Mouse (Mus musculus): ENCODE data around the gene Dnlz. TPM values are rescaled to one million over a fixed set of nuclear protein-coding genes. Genes with fewer than 3 reads are reported as not detected.

Gene Dnlz
- polyA plus RNA-seq, 1 experiment from 2014 or later: 32.1 TPM

GRCm38 (mm10) chr2:26330056-26330468, 21.8 kb downstream of the Dnlz start:
- Histone ChIP-seq H3K27ac (ENCODE audit: low read depth) (no peak overlapping the region), H3K9ac (no peak overlapping the region), H3K4me3 (ENCODE audit: low read depth, low read length) (no peak overlapping the region), H3K4me1 (ENCODE audit: insufficient read depth) (no peaks in the 10 kb centered on the region), H3K9me3 (ENCODE audit: low read depth, low read length) (no peaks in the 10 kb centered on the region), H3K4me2 (no peak overlapping the region), H3K27me3 (ENCODE audit: insufficient read depth, low read length) (no peaks in the 10 kb centered on the region), H3K36me3 (ENCODE audit: insufficient read depth) (peaks cover 77% of the 10 kb centered on the region)
- no peak for TF ChIP-seq CTCF (IDR thresholded peaks at IDR 0.05; ENCODE audit: low read depth)
- WGBS: 93% methylated on average over 4 of the region's 4 CpGs
- DNase-seq (no peak), ATAC-seq (ENCODE audit: insufficient read depth) (no peak)

GRCm38 (mm10) chr2:26329402-26329801, 22.5 kb downstream of the Dnlz start:
- DNase-seq (no peak), ATAC-seq (ENCODE audit: insufficient read depth) (no peak)
- H3K9me3 ChIP-seq (ENCODE audit: low read depth, low read length): no peaks in the 10 kb centered on the region
- H3K4me1 ChIP-seq (ENCODE audit: insufficient read depth): no peaks in the 10 kb centered on the region
- WGBS: 66% methylated on average over 8 of the region's 8 CpGs
- H3K4me3 ChIP-seq (ENCODE audit: low read depth, low read length): no peak overlapping the region
- no peak overlapping the region for H3K4me2 ChIP-seq
- H3K27me3 ChIP-seq (ENCODE audit: insufficient read depth, low read length): no peaks in the 10 kb centered on the region
- H3K9ac ChIP-seq: no peak overlapping the region
- H3K36me3 ChIP-seq (ENCODE audit: insufficient read depth): peaks cover 84% of the 10 kb centered on the region
- no peak for TF ChIP-seq CTCF (IDR thresholded peaks at IDR 0.05; ENCODE audit: low read depth)
- H3K27ac ChIP-seq (ENCODE audit: low read depth): no peak overlapping the region

GRCm38 (mm10) chr2:26327852-26328251, 24.1 kb downstream of the Dnlz start:
- no peaks in the 10 kb centered on the region for H3K9me3 ChIP-seq (ENCODE audit: low read depth, low read length)
- no peak overlapping the region for H3K27ac ChIP-seq (ENCODE audit: low read depth)
- no peaks in the 10 kb centered on the region for H3K4me1 ChIP-seq (ENCODE audit: insufficient read depth)
- H3K27me3 ChIP-seq (ENCODE audit: insufficient read depth, low read length): no peaks in the 10 kb centered on the region
- H3K36me3 ChIP-seq (ENCODE audit: insufficient read depth): peaks cover 97% of the 10 kb centered on the region
- no peak overlapping the region for H3K4me3 ChIP-seq (ENCODE audit: low read depth, low read length)
- no peak for ATAC-seq (ENCODE audit: insufficient read depth)
- WGBS: 83% methylated on average over 4 of the region's 4 CpGs
- DNase-seq: peak; percentile 30
- no peak overlapping the region for H3K4me2 ChIP-seq
- H3K9ac ChIP-seq: no peak overlapping the region
- TF ChIP-seq CTCF (IDR thresholded peaks at IDR 0.05; ENCODE audit: low read depth): no peak

GRCm38 (mm10) chr2:26325386-26326181, 26.3 kb downstream of the Dnlz start:
- no peak overlapping the region for H3K9ac ChIP-seq
- H3K27ac ChIP-seq (ENCODE audit: low read depth): no peak overlapping the region
- H3K4me2 ChIP-seq: no peak overlapping the region
- TF ChIP-seq CTCF (IDR thresholded peaks at IDR 0.05; ENCODE audit: low read depth): peak; percentile 97
- ATAC-seq (ENCODE audit: insufficient read depth): peak; percentile 82
- no peak overlapping the region for H3K4me3 ChIP-seq (ENCODE audit: low read depth, low read length)
- peaks cover 85% of the 10 kb centered on the region for H3K36me3 ChIP-seq (ENCODE audit: insufficient read depth)
- H3K4me1 ChIP-seq (ENCODE audit: insufficient read depth): no peaks in the 10 kb centered on the region
- no peaks in the 10 kb centered on the region for H3K27me3 ChIP-seq (ENCODE audit: insufficient read depth, low read length)
- peak; percentile 85 for DNase-seq
- no peaks in the 10 kb centered on the region for H3K9me3 ChIP-seq (ENCODE audit: low read depth, low read length)
- 66% methylated on average over 15 of the region's 15 CpGs for WGBS

- no peak overlapping the region for H3K27ac ChIP-seq (ENCODE audit: low read depth)
- no peak overlapping the region for H3K4me2 ChIP-seq
- DNase-seq (peak; percentile 38), ATAC-seq (ENCODE audit: insufficient read depth) (no peak)
- H3K27me3 ChIP-seq (ENCODE audit: insufficient read depth, low read length): no peaks in the 10 kb centered on the region
- WGBS: 66% methylated on average over 2 of the region's 2 CpGs
- no peaks in the 10 kb centered on the region for H3K9me3 ChIP-seq (ENCODE audit: low read depth, low read length)
- H3K9ac ChIP-seq: no peak overlapping the region
- peaks cover 82% of the 10 kb centered on the region for H3K36me3 ChIP-seq (ENCODE audit: insufficient read depth)
- H3K4me3 ChIP-seq (ENCODE audit: low read depth, low read length): no peak overlapping the region
- peak; percentile 60 for TF ChIP-seq CTCF (IDR thresholded peaks at IDR 0.05; ENCODE audit: low read depth)
- no peaks in the 10 kb centered on the region for H3K4me1 ChIP-seq (ENCODE audit: insufficient read depth)
Observed at GRCm38 (mm10) chr2:26324917-26325316, 27.0 kb downstream of the Dnlz start.

- H3K4me2 ChIP-seq: no peak overlapping the region
- no peaks in the 10 kb centered on the region for H3K27me3 ChIP-seq (ENCODE audit: insufficient read depth, low read length)
- H3K9ac ChIP-seq: no peak overlapping the region
- H3K4me1 ChIP-seq (ENCODE audit: insufficient read depth): no peaks in the 10 kb centered on the region
- no peaks in the 10 kb centered on the region for H3K9me3 ChIP-seq (ENCODE audit: low read depth, low read length)
- no peak for DNase-seq
- WGBS: 83% methylated on average over 13 of the region's 13 CpGs
- no peak overlapping the region for H3K4me3 ChIP-seq (ENCODE audit: low read depth, low read length)
- H3K36me3 ChIP-seq (ENCODE audit: insufficient read depth): peaks cover 80% of the 10 kb centered on the region
- no peak overlapping the region for H3K27ac ChIP-seq (ENCODE audit: low read depth)
- no peak for TF ChIP-seq CTCF (IDR thresholded peaks at IDR 0.05; ENCODE audit: low read depth)
- ATAC-seq (ENCODE audit: insufficient read depth): no peak
Observed at GRCm38 (mm10) chr2:26323589-26324325, 28.2 kb downstream of the Dnlz start.

Data from lung, embryonic 14.5 days (tissue).